Mouse (Mus musculus) embryo, embryonic 11 days (tissue): ENCODE measurements around the gene Lhpp.
"Not testable (repeated sequence)": the region's sequence is repeated elsewhere in the genome, so short reads cannot be mapped to it uniquely, and the experiment has no call there.

Experiments
- DNase-seq: peaks from one replicate; pipeline ENCODE4 v3.0.0-alpha.2; 2015

Lhpp gene

DNA sequence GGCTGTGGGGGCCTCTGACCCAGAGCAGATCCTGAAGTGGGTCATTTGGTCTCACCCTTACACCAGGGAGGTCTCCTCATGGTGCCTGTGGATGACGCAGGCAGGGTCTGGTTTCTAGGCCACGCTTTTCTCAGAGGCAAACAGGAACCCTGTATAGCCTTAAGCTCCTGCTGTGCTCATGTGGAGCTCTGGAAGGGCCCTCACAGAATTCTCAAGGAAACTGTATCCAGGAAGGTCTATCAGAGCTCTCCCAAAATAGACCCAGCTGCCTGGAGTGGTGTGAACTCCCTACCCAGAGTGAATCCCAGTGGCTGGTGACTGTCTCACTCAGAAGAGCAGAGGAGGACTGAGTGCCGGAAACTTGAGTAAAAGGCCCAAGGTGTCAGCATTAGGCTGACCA, 44.0 kb downstream of the Lhpp start:
- DNase-seq, result no peak

DNA sequence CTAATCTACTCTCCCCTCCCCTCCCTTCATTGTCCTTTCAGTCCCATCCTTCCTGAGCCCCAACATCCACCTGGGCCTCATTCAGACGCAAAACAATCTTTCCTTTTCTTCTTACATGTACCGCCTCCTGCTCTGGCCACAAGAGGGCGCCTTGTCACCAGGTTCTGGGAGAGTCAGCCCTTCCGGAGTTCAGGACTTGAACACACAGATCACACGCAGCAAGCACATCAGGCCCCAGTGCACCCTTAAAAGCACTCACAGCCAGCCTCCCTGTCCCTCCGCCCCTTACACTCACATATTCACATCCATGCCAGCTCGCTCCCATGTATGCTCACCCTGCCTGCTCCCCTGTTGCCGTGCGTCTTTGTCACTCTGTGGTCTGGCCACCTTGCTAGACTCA, 45.6 kb downstream of the Lhpp start:
- peak; percentile 93 for DNase-seq

DNA sequence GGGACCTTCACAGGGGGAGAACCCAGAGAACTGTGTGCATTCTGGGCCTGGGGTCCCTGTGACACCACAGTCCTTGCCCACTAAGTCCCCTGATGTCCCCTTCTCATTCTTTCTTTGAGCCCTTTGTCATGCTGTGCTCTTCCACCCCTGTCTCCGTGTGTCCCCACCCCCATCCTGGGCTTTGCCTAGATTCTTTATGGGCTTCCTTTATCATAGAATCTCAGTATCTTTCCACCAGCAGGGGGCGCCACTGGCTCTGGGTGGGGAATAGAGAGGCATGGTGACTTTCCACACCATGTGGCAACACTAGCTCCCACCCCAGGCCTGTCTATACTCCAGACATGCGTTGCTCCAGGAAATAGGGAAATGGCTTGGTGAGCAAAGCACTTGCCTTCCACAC, 46.1 kb downstream of the Lhpp start:
- DNase-seq, result peak; percentile 91

DNA sequence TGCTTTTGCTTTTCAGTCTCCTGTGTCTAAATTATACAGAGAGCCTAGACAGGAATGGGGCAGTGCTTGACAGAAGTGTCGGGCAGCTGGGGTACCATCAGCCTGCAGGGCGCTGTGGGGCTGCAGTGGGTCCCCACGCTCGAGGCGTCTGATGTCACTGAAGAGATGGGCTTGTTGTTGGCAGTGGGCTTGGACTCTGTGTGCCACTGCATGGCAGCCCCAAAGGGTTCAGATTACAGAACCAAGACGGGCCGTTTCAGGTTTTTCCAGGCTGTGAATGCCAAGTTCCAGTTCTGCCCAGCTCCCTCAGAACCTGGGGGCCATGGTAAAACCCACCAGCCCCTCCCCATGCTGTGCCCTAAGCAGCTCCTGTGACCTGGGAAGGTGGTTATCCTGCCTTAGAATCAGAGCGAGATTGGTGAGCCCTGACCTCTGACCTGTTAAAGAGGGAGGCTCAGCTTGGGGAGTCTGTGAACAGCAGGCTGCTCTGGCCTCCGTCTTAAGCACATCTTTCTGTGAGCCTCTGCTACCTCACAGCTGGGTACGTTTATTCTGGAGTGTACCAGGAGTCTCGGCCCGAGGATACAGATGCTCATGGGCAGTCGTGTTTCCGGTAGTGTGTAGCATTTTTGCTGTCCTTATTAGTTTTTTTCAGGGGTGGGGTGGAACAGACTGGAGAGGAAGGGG, 47.1 kb downstream of the Lhpp start:
- DNase-seq, result peak; percentile 37

DNA sequence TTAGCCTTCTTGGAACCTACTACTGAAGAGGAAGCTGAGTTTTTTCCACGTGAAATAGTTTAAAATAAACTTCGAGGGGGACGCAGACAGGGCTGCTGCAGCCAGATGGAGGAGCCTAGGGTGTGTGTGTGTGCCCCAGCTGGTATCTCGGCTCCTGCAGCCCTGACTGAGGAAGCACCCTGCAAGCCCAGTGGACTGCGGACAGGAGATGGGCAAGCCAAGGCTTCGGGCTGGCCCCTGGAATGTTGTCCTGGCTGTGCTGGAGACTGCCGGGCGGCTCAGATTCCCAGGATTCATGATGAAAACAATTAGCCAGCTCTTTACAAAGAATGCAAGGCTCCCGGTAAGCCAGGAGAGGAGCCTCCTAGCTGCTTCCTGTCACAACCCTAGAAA, 47.6 kb downstream of the Lhpp start:
- peak; percentile 58 for DNase-seq

DNA sequence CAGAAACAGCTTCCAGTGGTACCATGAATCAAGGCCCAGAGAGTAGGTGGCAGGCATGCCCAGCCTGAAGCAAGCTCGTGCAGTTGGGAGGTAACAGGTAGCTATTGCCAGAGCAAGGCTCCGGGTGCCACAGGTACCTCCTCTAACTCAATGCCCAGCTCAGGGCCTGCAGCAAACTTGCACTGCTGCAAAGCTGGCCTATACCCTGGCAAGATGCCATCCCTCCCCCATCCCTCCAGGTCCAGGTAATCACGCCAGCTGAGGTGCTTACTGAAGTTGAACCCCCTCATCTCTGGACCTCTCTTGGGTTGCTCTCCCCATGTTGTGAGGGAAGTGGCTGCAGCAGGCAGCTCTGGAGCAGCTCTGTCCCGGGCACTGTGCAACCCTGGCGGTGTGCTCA, 48.2 kb downstream of the Lhpp start:
- DNase-seq, result no peak

DNA sequence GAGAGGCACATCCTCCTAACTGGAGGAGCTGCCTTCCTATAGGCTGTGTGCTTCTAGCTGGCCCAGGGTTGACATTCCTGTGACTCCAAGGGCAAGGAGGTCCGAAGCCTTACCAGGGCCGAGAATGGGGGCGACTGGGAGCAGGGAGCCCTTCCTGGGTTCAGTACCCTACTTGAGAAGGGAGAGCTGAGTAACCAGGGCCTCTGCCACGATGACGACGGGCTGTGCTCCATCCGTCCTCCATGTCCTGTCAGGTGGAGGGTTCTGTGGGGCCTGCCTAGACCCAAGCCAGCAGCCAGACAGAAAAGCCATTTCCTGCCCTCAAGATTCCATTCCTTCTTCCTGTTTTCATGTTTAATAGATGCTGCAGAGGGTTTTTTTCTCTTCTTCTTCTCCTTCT, 49.2 kb downstream of the Lhpp start:
- no peak for DNase-seq

DNA sequence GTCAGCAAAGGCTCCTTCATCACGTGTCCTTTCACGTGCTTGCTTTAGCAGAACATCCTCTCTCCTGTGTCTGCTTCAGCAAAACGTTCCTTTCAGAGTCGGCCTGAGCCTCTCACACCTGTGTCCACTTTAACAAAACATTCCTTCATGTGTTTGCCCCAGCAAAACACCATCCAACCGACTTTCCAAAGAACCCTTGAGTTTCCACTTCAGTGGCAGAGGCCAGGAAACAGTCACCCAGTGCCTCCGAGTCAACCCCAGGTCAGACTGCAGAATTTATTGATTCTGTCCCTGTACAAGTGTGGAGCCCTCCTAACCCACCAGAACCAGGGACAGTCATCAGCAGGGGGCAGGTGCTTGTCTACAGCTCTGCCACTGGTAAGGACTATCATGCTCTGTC, 52.4 kb downstream of the Lhpp start:
- DNase-seq, result not testable (repeated sequence)

DNA sequence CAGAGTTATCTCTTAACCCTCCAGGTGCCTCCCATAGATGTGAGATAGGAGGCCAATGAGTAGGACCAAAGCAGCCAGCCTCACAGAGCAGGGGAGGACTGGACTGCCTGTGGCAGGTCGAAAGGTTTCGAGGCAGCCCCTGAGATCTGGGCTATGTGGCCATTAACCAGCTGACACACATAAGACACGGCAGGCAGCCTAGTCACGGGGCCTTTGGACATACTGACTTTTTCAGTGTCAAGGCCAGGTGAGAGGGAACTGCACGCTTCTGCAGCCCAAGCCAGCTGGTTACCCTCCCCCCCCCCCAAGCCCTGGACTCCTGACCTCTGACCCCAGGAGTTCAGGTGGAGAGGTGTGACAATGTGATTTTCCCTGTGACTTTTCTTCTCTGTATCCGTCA, 54.4 kb downstream of the Lhpp start:
- DNase-seq, result no peak

DNA sequence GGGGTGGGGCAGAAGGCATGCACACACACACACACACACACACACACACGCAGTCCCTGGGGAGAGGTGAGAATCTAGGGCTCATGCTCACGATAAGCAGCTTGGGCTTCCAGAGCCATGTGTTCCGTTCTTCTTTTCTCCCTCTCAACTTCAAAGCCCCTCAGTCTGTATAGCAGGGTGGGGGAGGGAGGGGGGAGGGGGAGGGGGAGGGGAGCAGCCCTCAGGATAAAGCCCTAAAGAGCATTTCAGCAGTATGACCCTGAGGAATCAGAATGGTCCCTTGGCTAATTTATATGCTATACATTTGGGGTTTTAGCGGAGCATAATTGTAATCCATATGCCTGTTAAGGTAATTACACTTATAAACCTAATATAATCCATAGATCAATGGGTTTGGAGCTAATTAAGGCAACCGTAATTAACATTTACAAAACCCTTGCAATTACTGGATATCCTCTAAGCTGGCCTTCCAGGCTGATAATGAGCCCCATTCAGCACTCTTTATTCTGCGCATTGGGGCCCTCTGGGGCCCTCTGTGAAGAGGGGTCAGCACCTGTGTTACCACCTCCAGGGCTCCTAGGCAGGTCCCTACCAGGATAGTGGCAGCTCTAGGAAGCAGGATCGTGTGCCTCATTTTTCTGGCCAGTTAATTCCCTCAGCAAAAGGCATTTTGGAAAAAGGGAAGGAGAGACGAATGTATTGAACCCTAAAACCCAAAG, 55.4 kb downstream of the Lhpp start:
- DNase-seq, result no peak

DNA sequence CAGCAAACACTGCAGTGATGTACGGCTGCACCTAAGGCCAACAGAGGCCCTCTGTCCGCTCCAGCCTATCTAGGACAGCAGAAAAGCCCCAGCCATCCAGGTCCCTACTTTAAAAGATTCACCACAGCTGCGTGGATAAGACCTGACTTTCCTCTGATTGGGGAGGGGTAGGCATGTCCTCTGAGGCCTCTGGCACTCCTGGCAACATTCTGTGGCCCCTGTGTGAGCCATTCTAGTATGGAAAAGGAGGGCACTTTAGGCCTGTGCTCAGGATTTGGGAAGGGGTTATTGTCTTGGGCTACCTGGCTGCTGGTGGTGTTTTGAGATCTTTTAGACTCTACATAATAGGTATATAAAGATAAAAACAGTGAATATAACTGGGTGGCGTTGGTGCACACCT, 56.1 kb downstream of the Lhpp start:
- no peak for DNase-seq

DNA sequence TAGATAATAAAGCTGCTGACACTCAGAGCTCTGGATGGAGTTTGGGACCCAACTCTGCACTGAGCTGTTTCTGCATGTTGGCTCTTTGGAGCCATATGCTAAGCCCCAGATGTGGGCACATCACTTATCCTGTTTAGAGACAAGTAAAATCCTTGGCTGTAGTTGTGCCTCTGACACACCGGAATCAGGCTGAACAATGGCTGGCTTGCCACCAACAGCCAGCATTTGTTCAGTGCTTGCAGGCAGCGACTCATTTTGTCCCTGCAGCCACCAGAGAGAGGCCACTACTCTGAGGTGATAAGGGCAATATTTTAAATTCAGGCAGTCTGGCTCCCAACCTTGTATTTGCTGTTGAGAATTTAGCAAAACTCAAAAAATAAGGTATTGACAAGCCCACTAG, 58.2 kb downstream of the Lhpp start:
- no peak for DNase-seq

DNA sequence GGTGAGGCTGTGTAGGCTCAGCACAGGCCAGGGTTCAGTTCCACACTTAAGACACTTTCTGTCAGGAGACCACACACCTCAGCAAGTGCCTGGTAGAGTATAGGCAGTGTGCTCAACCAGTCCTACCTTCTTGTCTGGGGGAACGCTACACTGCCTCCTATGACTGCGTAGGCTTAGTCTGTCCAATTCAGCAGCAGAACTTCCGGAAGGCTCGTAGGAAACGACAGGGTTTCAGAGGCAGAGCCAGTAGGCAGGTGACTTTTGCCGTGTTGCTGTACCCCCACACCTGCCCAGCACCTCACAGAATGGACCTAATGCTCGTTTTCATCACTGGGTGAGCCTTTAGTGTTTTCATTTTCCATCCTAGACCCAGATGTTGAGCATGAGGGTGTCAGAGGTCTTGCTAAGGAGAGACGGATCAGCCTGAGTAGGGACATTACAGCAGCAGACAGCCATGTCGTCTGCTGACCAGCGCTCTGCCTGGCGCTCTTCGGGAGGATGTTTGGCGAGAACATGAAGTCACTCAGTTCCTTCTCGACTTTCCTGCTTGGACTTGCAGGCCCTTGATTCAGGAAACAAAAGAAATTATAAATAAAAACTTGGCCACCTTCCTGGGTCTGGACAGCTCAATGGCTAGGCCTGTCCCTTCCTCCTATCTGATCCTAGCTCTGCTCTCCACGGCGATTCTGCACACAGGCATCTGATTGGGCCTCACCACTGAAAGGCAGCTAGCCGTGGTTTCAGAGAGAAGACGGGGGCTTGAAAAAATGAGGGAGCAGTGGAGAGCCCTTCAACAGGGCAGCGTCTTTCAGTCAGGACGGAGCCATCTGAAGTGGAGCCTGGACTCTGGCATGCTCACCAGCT, 59.8 kb downstream of the Lhpp start:
- no peak for DNase-seq

DNA sequence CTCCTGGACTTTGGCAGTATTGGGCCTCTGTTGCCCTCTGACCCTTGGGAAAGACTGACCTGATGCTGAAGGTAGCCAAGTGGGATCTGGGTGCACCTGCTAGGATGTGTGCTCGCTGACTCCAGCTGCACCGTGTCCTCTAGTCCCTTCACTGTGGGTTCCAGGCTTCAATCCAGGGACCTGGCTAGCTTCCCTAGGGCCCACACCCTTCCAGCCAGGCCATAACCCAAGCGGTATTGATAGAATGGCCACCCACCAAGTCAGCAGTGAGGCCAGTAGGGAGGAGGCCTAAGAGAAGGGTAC, 60.4 kb downstream of the Lhpp start:
- no peak for DNase-seq

DNA sequence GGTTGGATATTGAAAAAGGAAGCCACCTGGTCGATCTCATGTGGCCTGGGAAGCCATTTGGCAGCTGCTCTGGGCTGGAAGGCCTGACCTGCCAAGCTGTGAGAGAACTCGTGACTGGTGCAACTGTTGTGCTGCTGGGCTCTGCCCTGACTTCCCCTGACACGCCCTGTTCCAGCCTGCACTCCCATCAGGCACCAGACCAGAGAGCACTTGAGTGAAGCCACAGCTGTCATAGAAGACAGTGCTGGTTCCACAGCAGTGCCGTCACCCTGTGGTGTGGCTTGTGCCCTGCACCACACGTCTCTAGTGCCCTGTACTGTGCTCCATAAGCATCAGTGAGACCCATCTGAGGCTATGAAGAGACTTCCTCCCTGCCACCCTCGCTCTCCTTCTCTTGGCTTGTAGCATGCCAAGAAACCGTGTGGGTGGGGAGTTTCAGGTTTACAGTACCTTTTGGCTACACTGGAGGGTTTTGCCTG, 62.1 kb downstream of the Lhpp start:
- DNase-seq, result no peak

DNA sequence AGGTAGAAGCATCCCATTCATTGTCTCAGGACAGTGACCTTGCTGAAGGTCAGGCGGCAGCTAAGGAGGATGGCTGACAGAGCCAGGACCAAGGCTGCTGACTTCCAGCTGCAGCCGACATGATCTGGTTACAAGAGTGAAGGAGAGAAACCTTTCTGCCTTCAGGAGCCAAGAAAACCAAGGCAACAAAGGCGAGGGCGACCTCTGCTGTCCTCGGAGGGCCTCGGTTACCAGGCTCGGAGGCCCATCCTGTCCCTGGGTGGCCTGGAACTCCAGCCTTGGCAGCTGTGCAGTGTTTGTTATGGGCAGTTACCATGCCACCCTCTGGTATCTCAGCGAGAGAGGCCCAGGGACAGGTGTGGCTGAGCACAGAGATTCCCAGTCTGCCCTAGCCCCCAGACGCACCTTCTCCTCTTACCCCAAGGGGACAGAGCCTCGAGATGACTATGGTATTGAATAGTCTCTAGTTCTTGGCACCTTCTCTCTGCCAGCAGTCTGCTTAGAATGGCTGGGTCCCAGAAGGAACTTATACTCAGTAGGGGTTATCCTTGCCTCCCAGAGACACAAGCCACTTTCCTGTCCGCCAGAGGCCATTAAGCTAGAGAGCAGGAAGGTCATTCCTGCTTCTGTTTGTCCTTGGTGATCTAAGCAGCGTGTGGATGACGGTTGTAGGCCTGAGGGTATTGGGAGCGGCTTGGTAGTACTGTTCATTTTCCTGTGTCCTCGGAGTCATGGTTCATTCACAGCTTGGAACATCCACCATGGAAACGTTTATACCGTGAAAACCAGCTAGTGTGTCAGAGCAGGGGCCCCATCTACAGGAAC, 63.7 kb downstream of the Lhpp start:
- DNase-seq, result peak; percentile 56

DNA sequence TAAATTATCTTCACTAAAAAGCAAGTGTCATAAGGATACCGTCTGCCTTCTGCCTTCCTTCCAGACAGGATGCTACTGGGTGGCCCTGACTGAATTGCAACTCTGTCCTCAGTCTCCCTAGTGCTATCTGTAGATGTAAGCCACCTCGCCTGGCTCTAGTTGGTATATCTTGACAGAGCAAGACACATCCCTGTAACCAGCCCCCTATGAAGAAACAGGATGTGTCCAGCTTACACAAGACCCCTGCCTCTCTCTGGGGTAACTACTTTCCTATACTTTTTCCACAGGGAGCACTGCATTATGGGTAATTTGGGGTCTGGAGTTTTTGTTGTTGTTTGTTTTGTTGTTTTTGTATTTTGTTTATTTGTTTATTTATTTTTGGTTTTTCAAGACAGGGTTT, 65.5 kb downstream of the Lhpp start:
- no peak for DNase-seq

DNA sequence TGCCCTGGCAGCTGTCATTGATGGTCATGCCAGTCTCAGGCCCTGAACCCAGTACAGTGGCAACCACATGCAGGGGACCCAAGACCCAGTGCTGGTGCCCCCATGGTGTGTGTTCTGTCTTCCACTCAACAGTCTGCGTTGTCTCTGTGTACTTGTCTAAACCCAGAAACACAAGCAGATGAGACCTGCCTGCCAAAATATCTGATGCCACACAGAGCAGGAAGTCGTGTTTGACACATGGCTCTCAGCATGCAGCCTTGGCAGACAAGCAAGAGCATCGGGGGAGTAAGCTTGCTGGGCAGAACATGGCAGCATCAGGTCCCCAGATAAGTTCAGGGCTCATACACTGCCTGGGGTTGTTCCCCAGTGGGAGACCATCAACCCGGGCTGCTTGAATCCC, 68.7 kb downstream of the Lhpp start:
- no peak for DNase-seq

DNA sequence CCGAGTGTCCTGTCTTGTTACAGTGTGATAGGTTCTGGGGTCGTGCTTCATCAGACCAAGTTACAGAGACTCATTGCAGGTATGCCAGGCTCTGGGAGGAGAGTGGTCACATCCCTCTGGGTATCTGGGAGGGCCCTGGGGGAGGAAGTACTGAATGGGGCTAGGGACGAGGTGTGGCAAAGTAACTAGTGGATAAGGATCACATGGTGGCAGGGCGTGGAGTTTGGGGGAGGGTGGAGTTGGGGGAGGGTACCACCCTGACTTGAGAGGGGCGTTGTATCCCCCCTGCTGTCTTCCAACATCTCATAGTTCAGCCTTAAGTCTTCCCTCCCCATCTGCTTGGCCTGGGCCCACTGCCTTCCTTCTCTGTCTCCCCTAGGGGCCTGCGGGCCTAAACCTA, 69.1 kb downstream of the Lhpp start:
- DNase-seq, result no peak

DNA sequence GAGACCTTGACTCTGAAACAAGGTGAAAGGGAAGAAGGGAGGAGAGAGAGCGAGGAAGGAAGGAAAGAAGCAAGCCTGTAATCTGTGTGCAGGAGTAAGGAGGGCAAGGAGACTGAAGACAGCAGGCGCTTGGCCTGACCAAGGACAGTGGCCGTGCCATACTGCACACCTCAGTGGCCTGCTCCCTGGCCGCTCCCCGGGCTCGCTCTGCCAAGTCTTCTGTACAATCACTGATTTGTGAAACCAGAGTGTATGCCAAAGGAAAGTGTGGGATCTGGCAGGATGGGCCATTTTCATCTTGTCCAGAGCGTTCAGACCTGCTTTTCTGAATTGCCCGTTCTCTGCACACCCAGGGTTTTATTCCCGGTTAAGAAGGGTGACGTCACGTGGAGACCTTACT, 70.9 kb downstream of the Lhpp start:
- DNase-seq, result no peak

DNA sequence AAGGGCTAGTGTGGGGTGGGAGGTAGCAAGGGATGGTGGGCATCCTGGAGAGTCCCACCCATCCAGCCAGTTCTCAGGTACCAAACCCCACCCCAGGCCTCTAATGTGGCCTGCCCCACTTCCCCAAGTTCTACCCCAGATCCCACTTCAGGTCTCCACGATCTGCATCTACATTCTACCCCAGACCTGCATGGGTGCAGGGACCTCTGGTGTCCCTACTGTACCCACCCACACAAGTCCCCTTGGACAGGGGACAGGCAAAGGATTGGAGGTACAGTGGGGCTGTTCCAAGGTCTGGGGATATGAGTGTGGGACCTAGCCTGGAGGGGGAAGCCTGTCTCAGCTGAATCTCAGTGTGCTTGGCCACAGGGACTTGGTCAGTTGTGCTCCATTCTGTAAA, 71.4 kb downstream of the Lhpp start:
- no peak for DNase-seq

DNA sequence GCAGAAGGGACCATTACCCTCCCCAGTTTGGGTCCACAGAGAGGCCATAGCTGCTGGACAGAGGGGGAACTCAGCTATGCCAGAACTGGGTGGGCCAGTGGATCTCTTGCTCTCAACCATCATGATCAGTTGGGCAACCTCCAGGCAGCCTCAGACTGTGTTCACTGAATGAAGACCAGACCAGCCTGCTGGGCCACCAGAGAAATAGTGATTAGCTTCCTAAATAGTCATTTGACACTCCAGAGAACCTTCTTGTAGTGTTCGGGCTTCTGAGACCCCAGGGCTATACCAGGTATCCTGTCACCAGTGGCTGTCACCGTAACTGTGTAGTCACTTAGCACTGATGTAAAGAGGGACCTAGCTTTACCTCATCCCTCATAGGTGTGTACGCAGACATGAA, 71.9 kb downstream of the Lhpp start:
- DNase-seq, result no peak

DNA sequence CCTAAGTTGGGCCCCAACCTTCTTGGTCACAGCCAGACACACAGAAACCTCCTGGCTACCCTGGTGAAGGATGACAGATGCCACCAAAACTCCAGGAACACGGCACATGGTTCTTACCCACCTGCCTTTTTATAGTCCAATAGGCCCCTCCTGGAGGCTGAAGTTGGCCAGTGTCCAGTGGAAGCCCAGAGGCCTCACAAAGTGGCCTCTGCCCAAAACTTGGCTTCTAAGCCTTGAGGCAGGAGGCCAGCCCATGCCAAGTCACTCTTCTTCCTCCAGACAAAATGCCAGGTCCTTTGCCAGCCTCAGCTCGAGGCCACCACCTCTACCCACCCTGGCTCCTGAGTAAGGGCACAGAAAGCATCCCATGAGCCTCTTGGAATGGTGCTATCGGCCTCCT, 72.5 kb downstream of the Lhpp start:
- DNase-seq, result no peak
